Mouse (Mus musculus): ENCODE data around the gene Actl6b.
"Not testable (repeated sequence)": the region's sequence is repeated elsewhere in the genome, so short reads cannot be mapped to it uniquely, and the experiment has no call there.

The Actl6b gene

DNA sequence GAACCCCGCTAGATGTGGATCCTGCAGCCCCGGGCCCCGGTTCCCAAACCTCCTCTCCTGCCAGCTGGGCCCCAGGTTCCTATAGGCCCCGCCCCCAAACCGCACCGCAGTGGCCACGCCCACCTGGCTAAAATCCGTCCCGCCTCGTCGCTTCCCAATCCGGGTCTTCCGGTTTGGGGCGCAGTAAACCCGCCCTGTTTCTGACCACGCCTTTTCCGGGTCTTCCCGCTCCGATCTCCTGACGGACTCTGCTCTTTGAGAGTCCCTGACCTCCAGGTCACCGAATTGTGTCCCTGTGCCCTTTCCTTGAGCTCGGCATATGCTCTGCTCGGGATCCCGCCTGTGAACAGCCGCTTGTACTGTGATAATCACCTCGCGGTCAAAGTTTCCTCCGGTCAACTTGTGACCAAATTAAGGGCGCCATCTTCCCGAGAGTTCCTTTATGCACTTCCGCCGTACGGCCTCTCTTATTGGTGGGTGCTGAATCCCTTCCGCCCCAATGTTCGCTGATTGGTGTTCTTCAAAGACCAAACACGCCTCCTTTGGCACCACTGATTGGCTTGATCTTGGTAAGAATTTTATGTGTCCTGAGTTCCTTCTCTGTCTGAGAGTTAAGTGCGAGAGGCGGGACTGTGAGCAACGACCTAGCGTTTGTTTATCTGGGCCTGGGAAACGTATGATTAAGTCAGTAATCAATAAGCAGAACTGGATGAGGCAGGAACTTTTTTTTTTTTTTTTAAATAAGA lies 47.5 kb downstream of the Actl6b start, which contains the start of gene Mospd3:
TSS of gene Mospd3 (minus strand) at position 440 of the 746 bp plus-strand sequence.
- peak; percentile 97 for DNase-seq (ENCODE audit: inconsistent ontology term)

DNA sequence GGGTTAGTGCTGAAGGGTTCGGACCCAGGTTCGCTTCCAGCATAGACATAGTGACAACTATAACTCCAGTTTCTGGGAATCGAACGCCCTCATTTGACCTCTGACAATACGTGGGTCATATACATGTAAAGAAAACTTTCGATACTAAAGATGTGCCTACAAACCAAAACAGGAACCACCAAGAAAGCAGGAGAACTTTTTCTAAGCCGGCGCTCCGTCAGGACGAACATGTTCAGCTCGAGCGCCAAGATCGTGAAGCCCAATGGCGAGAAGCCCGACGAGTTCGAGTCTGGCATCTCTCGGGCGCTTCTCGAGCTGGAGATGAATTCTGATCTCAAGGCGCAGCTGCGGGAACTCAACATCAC lies 48.0 kb downstream of the Actl6b start:
- no peak for DNase-seq (ENCODE audit: inconsistent ontology term)

DNA sequence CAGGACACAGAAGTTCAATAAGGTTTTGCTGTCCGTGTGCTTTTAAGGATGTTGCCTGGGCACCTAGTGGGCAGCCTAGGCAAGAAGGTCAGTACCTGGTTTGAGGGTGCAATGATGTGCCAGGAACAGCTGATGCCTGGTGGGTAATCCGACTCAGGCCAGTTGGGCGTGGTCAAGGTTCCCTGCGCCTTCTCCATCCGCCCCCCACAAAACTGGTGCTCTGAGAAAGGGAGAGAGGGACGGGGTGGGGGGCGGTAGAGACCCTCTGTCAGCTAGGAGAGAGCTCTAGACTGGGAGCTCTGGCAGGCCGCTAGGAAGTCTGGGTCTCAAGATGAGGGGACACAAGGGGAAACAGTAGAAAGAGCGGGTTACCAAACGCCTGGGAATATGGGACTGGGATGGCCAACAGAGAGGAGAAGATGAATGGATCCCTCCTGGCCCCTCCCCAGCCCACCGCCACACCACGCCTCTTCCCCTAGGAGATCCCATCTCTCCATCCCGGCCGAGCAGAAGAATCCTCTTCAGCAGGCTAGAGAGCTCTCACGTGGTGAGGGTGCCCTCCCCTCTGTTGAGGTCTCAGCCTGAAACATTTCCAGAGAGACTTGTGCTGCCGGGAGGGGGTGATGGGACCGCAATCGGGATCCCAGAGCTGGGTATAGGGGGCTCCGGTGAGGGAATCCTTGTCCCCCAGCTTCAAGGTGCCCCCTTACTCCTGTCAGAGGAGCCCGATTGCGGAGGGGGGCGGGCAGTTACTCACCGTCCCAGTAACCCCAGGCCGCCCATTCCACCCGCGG lies 54.7 kb downstream of the Actl6b start:
- no peak for DNase-seq (ENCODE audit: inconsistent ontology term)

DNA sequence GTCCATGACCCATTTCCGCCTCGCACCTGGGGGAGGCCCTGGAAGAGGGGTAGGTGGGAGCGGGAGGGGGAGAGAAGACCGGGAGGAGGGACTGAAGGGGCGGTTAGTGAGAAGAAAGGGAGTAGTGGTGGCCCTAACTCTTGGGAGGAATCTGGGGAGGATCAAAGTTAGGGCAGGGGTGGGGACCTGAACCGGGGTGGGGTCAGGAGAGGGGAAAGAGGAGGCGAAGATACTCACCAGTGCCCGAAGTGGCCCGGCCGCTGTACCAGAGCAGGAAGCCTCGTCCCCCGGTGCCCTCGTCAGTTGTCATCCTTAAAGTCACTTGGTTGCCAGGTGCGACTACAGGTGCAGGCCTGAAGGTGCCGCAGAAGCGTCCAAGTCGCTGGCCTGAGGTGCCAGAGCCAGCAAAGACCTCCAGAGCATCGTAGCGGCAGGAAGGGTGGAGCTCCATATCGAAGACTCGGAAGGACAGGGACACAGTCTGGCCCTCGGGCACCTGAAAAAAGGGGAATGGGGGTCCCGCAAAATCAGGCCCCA lies 55.4 kb downstream of the Actl6b start:
- no peak for DNase-seq (ENCODE audit: inconsistent ontology term)

DNA sequence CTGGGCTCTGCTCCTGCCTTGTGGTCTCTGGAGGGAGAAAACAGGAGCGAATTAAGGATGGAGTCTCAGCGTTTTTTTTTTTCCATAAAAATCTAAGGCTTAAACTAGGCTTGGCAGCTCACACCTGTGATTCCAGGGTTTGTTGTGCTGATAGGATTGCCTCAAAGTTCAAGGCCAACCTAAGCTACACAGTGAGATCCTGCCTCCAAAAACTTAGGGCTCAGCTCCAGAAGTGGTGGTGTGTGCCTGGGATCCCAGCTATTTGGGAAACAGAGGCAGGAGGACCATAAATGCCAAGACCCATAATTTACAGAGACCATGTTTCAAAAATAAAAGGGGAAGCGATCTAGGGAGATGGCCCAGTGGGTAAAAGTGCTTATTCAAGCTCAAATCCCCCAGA lies 56.0 kb downstream of the Actl6b start:
- DNase-seq (ENCODE audit: inconsistent ontology term): no peak

DNA sequence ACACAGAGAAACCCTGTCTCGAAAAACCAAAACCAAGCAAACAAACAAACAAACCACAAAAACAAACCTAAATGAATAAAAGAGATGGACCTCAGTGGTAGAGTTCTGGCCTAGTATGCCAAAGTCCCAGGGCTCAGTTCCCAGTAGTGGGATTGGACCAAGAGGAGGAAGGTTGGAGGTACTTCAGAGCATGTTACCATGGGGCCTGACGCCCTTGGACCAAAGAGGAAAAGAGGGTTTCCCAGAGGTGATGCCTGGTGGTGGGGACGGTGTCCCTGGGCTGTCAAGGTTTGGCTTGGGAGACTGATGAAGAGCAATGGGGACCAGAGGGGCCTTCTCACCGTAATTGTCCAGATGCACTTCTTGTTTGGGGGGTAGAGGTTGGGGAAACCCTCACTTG lies 56.7 kb downstream of the Actl6b start:
- no peak for DNase-seq (ENCODE audit: inconsistent ontology term)

DNA sequence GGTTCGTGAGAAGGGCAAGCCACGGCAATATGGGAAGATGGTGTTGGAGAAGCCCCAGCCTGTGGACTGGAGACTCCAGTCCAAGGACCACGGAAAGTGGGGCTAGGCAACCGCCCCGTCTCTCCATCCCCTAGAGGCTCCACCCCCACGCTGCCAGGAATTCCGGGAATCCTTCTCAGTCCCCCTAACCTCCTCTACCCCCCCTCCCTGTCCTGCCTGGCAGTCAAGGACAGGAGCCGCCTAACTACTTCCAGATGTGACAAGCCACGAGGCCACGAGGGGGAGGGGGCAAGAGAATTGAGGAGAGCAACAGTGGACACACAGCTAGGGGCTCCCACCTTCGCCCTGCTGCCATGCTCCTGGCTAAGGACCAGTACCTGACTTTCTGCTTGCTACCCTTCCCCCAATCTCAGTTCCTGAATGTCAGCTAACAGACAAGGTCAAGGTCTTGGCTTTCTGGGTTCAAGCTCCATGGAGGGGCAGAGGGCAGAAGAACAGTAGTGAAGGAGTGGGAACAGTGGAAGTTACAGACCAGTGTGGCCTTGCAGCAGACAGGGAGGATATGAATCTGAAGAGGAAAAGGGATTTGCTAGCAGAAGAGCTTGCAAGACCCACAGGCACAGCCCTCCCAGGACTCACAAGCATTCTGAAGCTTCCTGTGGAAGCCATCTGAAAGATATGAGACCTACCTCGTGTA lies 57.4 kb downstream of the Actl6b start:
- peak; percentile 90 for DNase-seq (ENCODE audit: inconsistent ontology term)

DNA sequence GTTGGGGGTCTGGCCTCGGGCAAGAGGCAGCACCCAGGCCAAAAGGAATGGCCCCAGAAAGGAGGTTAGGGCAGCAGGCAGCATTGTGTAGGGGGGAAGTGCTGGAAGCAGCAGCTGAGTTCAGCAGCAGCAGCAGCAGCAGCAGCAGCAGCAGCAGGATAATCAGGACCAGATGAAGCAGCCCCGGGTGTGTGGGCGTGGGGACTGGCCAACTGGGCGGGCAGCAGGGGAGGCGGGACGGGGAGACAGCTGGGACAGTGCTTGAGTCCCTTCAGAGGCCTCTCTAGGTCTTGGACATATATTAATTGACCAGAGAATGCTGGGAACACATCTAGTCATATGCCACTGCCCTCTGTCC lies 57.9 kb downstream of the Actl6b start:
- peak; percentile 83 for DNase-seq (ENCODE audit: inconsistent ontology term)

DNA sequence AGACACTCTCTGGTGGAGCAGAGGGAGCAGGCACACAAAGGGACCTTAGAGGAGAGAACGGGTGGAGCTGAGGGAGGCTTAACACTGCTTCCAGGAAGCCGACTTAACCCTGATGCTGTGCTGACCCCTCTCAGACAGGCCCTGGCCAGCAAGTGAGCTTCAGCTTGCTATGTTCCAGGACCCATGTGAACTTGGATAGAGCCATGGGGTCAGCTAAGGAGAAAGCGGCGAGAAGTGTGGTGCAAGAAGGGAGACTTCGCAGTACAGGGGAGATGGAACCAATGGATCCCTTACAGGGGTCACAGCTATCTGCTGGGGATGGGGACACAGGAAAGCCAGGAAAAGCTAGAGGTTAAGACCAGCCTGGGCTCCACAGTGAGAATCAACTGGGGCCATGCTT lies 59.8 kb downstream of the Actl6b start:
- no peak for DNase-seq (ENCODE audit: inconsistent ontology term)

DNA sequence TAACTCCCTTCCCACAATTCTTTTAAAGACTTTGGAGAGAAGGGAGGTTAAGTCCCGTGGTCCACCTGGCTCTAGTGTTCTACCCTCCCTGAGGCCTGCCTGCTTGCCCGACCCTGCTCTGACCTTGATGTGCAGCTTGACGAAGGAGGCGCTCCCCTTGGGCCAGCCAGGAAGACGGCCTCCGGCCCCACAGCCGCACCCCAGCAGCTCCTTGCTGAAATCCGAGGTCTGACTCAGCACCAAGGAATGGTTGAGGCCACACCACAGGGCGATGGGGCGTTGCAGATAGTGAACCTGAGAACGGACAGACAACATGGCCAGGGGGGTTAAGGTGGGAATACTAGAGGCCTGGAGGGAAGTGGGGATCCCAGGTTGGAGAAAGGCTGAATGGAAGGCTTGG lies 60.2 kb downstream of the Actl6b start, which contains the start of gene Pcolce:
TSS of gene Pcolce (minus strand) at position 235 of the 400 bp plus-strand sequence.
- DNase-seq (ENCODE audit: inconsistent ontology term): peak; percentile 47

DNA sequence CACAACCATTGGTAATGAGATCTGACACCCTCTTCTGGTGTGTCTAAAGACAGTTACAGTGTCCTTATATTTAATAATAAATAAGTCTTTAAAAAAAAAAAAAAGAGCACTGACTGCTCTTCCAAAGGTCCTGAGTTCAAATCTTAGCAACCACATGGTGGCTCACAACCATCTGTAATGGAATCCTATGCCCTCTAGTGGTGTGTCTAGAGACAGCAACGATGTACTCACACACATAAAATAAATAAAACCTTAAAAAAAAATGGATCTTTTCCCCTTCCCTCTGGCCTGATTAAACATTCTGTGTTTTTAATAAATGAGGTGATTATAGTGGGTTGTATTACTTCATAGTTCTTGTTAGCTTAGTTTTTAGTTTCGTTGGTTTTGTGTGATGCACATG lies 61.6 kb downstream of the Actl6b start:
- DNase-seq (ENCODE audit: inconsistent ontology term): not testable (repeated sequence)

DNA sequence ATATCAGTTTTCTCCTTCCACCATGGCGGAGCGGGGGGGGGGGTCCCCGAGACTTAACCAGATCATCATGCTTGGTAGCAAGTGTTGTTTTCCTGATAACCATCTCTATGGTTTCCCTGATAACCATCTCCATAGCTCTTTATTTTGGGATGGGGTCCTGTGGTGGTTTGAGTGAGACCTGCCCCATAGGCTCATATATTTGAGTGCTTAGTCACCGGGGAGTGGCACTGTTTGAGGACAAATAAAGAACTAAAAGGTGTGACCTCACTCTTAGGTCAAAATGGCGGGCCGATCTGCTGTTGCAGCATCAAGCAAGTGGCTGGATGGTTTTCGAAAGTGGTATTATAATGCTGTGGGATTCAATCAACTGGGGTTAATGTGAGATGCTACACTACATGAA lies 62.0 kb downstream of the Actl6b start:
- DNase-seq (ENCODE audit: inconsistent ontology term): no peak

Measured in Muller cell, postnatal 12 days (primary cell).